Mouse (Mus musculus) v-Abl transformed pro-B cells (cell line): ENCODE data around the gene Etaa1.
"Not testable (repeated sequence)": the region's sequence is repeated elsewhere in the genome, so short reads cannot be mapped to it uniquely, and the experiment has no call there.

Source experiments
- in situ Hi-C, 2 experiments: fragments of 400-800 bp; cut with MboI; formaldehyde crosslinking; loops; one replicate each; pipeline ENCODE4 v1.15.1; 2025; ENCODE audit not compliant: unreplicated experiment in 2 of 2

Gene Etaa1

DNA sequence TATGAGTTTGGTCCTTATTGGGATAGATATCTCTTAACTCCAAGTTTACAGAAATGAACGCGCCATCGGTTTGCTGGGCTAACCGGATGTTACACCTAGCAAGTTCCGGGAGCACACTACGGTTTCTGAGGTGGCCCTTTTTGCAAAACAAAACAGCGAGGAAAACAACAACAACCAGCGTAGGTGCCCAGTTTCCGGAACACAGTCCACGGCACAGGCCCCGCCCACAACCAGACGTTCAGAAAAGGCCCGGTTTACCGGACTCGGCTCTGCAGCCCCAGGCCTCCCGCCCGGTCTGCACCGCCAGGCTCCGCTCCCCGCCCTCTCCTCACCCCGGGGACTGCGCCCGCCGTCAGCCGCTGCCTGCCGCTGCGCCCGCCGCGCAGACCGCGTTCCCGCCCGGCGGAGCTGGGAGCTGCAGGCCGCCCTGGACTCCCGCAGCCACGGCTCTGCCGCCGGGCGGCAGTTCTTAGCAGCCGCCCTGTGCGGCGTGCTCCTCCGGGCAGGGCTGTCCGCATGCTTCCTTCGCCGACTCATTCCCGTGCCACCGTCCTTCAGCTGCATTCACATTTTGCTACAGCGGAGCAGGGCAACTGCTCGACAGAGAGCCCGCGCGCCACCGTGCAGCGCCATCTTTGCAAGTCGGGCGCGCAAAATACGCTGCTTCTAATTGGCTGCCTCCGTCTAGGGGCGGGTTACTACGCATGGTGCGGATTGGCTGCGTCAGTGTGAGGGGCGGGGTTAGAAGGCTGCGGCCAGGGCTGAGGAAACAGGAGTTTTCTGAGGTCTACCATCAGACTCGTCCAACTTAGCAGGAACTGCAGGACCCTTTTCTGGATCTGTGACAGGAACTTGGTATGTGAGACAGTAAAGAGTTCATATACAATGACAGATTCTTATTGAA, at the start of gene Etaa1:
Etaa1 (minus strand) TSS at position 645 of the 904 bp plus-strand sequence.
- in situ Hi-C loops = no loop called here

DNA sequence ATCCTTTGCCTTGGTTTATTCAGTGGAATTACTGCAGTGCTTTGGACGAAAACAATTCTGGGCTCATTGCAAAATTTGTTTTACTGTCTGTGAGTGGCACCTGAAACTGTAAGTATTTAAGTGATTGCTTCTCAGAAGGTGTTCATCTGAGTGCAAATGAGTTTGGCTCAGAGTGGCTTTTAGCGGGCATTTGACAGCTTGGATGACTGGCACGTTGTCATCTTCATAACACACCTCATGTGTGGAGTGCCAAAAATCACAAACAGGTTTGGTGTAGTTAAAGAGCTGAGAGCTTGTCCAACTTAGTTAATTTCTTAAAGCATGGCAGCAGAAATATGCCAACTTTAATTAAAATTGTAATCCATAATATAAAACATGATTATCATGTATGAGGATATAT, 40.5 kb upstream of the Etaa1 start:
- in situ Hi-C loops = no loop called here

DNA sequence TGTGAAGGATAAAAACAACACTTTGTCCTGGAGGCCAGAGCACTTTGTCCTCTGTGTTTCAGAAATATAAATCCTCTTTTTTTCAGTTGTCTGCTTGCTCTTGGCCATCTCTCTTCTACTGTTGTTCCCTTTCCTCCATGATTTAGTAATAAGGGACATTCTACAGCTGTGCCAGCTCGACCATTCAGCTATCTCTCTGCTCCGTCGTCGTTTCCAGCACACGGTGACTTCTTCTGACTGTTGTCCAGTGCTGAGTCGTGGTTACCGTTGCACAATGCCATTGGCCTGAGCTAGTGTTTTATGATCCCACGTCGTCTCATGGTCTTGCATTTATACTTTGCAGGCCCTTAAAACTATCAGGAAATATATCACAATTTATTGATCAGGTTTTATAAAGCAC, 38.6 kb upstream of the Etaa1 start:
- in situ Hi-C loops = no loop called here

DNA sequence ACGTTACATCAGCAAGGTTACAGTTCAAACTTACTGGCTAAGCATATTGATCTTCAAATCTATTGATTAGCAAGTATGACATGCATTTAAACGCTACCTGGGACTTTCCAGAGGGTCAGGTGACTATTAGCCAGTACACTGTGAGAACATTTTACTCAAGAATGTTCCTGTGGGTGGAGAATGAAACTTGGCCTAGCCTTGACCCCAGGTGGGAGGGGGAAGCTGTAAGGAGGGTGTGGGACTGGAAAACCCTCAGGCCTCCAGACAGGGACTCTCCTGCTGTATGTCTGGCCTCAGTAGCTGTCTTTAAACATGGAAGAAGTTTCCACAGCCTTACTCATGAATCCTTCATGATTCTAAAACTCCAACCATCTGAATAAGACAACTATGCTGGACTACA, 29.7 kb upstream of the Etaa1 start:
- in situ Hi-C loops = no loop called here

DNA sequence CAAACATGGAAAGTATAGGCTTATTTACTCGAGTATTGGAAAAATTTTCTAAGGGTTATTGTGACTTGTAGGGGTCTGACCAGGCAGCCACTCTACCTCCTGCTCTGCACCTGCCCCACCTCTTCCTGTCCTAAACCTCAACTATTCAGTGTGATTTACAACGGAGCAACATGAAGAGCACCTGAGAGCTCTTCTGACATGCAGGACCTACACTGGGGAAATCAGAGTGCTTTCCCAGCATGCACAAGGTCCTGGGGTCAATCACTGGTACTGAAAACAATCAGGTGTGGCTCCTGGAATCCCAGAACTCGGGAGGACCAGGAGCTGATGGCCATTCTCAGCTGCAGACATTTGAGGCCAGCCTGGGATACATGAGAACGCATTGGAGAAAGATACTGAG, 27.6 kb upstream of the Etaa1 start:
- in situ Hi-C loops = no loop called here

DNA sequence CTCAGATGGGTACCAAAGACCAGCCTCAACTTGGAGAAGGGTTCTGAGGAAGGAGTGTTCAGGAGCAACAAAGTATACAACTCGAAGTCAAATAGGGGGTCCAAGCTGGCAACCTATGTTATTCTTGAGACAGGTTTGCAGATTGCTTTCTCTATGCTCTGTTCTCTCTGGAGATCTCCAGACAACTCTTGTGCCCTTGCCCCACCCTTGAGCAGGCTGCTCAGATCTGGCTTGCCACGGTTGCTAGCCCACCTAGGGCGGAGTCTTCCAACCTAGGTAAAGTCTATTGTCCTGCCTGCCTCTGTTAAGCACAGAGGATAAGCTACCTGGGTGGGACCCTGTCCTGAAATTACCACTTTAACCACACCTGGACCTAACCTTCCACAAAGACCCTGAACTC, 21.9 kb upstream of the Etaa1 start:
- in situ Hi-C loops = no loop called here

DNA sequence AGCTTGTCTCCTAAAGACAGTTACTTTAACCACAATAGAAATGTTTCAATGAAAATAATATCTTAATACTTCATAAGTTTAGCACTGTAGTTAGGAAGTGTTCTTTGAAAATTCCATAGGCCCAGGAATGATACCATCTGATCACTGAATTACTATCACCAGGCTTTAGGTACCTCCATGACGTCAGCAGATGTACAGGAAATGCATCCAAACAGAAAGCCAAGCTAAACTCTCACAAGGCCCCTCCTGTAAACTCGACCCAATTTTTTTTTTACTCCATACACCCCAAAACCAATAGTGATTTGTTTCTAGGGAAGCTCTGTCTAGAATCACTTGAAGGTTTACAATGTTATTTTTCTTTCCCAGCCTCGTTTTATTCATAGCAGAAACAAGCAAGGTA, 884 bp downstream of the Etaa1 start:
- in situ Hi-C loops = no loop called here

DNA sequence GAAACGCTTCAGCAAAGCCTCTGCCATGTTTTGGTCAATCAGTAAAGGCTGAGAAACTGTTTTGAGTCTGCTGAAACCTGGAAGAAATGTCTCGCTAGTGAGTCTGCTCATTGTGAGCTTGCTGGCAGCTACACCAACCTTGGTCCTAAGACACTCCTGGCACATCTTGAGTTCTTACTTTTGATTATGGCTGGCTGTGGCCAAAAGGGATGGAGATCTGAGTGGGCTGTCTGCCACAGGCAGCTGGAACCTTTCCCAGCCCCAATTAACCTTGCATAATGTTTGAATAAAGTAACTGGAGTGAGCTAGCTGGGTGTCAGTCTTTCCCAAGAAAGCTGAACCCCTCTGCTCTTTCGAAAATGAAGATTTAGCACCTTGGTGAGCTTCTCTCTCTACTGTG, 2.3 kb downstream of the Etaa1 start:
- in situ Hi-C loops = no loop called here

DNA sequence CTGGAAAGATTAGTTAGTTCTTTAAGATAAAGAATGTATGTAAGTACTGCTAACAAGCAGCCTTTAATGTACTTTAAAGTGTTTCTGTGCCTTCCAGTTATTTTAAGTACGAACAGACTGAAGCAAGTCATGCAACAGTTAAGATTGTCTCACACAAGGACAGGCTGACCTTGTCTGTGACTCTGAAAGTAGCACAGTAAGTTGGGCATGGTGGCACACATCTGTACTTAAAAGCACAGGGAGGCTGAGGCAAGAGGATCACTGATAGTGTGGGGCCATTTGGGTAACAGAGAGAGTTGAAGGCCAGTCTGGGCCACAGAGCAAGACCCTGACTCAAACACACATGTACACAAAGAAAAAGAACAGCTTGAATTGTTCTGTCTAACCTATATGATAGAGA, 14.5 kb downstream of the Etaa1 start:
- in situ Hi-C loops = loop anchor here in 1 of 2 experiments (25.0 kb wide), 1 partner anchor 1427 kb away; the partner anchor contains the start of gene Sec61g

DNA sequence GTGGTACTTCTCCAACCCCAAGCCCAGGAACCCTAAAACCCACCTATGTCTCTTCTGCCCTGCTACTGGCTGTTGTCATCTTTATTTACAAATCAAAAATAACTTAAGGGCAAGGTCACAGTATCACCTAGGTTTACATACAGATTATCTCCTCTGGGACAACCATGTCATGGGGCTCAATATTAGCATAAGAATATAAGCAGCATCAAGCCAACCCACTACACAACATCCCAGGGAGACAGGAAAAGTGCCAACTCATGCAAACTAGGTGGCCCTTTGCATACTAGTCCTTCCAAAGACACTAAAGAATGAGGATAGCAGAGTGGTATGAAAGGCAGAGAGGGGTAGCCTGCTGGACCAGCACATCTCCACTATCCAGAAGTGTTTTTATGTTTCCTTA, 15.7 kb downstream of the Etaa1 start:
- in situ Hi-C loops = loop anchor here in 1 of 2 experiments (25.0 kb wide), 1 partner anchor 1426 kb away; the partner anchor contains the start of gene Sec61g

DNA sequence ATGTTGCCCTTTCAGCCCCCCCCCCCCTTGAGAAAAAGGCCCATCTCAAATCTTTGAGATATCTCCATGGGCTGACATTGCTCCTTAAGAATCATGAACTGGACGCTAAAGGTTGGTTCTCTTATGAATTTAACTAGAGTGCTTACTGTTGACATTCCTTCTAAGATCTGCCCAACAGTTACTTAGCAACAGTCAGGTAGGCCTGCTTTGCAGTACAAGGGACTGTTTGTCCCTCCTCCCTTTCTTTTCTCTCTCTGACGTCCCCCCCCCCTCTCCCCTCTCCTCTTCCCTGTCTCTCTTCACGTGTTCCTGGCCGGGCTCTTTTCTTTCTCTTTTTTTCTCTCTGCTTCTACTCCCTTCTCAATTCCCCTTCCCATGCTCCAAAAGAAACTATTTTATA, 35.8 kb downstream of the Etaa1 start:
- in situ Hi-C loops = no loop called here

DNA sequence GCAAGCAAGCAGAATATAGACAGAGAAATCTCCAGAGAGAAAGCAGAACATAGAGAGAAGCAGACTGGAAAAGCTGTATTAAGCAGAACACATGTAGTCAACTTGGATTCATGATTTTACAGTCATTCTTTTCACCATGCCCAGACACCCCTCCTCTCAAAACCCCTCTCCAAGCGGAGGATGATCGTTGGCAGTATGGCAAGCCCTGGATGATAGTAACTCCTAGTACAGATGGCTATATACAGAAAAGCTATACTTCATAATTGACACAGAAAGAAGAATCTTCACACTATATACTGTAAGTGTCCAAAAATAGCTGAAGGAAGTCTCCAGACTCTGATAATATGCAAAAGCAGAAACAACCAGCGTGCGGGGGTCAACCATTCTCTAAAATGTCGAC, 36.6 kb downstream of the Etaa1 start:
- in situ Hi-C loops = no loop called here

DNA sequence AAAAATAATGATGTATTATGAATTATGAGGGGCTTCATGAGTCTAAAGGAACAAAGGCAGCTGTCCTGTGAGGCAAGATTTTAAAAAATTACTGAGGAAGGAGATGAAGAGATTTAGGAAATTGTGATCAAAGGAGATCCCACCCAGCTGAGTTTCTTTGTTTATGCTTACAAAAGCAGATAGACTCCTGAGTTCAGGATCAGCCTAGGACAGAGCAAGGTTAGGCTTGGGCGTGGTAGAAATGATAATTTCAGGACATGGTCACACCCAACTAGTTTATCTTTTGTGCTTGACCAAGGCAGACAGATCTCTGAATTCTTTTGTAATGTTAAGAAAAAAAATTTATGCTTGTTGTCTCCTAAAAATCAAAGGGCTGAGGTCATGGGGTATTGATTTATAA, 37.2 kb downstream of the Etaa1 start:
- in situ Hi-C loops = no loop called here

DNA sequence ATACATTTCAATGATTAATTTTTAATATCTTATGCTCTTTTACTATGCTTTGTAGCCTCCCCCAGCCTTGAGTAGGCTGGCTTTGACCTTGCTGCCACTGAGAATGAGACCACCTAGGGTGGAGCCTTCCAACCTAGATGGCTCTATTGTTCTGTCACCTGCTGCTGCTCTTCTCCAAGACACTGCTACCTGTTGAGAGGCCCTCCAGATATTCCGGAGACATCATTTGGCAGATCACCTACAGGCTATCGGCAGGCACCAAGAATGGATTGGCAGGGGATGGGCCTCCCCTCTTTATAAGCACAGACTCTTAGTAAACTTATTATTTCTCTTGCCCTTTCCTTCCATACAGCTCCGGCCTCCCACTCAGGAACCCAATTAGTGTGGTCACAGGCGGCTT, 52.7 kb downstream of the Etaa1 start:
- in situ Hi-C loops = not testable (repeated sequence)
